ENCODE assay signal across 23 mouse cellular contexts in genomic region chr5:76792720-76793119, GRCm38 (mm10).
"Had no signal": no experiment of that assay in that cellular context is flagged by ENCODE, and none has a peak within 500 bp of the region (broad histone marks: within the 10 kb centered on the region; RNA-seq: fewer than 3 reads in every experiment).

No protein-coding gene starts in this region.

- H3K9me3 ChIP-seq: heart, embryonic 13.5 days; heart, embryonic 15.5 days; hindbrain, embryonic 13.5 days; hindbrain, embryonic 15.5 days; limb, embryonic 13.5 days; limb, embryonic 15.5 days; liver, embryonic 12.5 days had no signal

- H3K27me3 ChIP-seq: heart, embryonic 13.5 days; heart, embryonic 15.5 days; hindbrain, embryonic 13.5 days; hindbrain, embryonic 15.5 days; limb, embryonic 13.5 days; limb, embryonic 15.5 days; liver, embryonic 12.5 days had no signal

- ATAC-seq: hindbrain, postnatal 0 days; liver, embryonic 12.5 days had no signal

- DNase-seq: gastrocnemius, adult 2 months; gastrocnemius, postnatal 10 days; gastrocnemius, postnatal 36 days; heart, adult 2 months; heart, postnatal 14 days; heart, postnatal 36 days; kidney, adult 18-20 months; kidney, adult 8-10 months; kidney, postnatal 10 days; kidney, postnatal 36 days; layer of hippocampus, adult 9-11 months; layer of hippocampus, postnatal 36 days; left cerebral cortex, postnatal 4 days had no signal

- H3K9ac ChIP-seq: heart, embryonic 13.5 days; heart, embryonic 15.5 days; hindbrain, embryonic 13.5 days; hindbrain, embryonic 15.5 days; limb, embryonic 13.5 days; limb, embryonic 15.5 days; liver, embryonic 12.5 days; liver, embryonic 14.5 days had no signal

- H3K4me3 ChIP-seq: gastrocnemius, adult 2 months; heart, adult 2 months; heart, embryonic 13.5 days; heart, embryonic 15.5 days; hindbrain, embryonic 13.5 days; hindbrain, embryonic 15.5 days; limb, embryonic 13.5 days; limb, embryonic 15.5 days; liver, embryonic 12.5 days had no signal

- H3K36me3 ChIP-seq: heart, embryonic 13.5 days; heart, embryonic 15.5 days; limb, embryonic 15.5 days; liver, embryonic 12.5 days had no signal

- H3K27ac ChIP-seq: gastrocnemius, adult 2 months; heart, adult 2 months; heart, embryonic 13.5 days; heart, embryonic 15.5 days; hindbrain, embryonic 13.5 days; hindbrain, embryonic 15.5 days; hindbrain, postnatal 0 days; limb, embryonic 13.5 days; limb, embryonic 15.5 days; liver, embryonic 12.5 days; liver, embryonic 14.5 days had no signal

- H3K4me1 ChIP-seq: hindbrain, embryonic 15.5 days; limb, embryonic 13.5 days; limb, embryonic 15.5 days had no signal

- H3K4me2 ChIP-seq: heart, embryonic 11.5 days; heart, embryonic 13.5 days; heart, embryonic 15.5 days; hindbrain, embryonic 13.5 days; hindbrain, embryonic 15.5 days; limb, embryonic 13.5 days; limb, embryonic 15.5 days; liver, embryonic 12.5 days had no signal
